Mouse (Mus musculus): ENCODE measurements around the gene Gm3164. TPM values are rescaled to one million over a fixed set of nuclear protein-coding genes. Genes with fewer than 3 reads are reported as not detected.
"Not testable (repeated sequence)": the region's sequence is repeated elsewhere in the genome, so short reads cannot be mapped to it uniquely, and the experiment has no call there.

Gene Gm3164
- polyA plus RNA-seq (2015; fragmentation: Nextera tagmentation; extraction: Ambion mirVana) = 0.08 TPM in 1 of 2 replicates, not detected in the other

DNA sequence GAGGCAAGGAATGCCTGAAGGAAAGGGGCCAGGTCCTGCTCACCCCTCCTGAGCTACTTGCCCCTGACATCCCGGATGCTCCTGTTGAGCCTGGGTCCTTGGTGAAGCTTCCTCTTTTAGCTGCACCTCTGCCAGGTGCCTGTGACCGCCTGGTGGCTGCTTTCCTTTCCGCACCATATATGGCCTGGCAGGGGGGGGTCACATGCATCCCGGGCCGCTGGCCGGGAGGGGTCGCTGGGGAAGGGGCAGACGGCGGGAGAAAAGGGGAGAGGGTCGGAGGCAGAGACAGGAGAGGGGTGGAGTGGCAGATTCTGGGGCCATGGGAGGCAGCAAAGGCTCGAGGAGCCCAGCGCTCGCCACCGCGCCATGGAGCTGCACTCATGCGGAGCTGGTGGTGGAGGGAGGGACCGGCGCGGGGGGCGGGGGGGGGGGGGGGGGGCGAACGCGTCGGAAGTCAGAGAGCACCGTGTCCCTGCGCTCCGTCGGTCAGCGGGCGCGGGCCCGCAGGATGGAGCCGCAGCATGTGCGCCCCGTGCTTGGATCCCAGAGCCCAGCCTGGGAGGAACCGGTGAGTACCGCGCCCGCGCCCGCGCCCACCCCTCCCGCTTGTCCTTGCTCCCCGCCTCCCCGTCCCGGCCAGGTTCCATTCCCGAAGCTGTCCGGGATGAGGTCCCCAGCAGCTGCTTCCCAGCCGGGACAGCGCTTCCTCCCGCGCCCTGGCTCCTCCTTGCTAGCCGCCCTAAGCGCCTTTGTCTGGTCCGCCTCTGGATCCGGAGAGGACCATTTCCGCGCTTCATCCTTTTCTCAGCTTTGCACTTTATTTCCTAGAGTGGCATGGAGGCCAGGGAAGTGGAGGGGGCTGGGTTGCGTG is at the start of gene Gm3164:
TSS of gene Gm3164 (plus strand) at position 484 of the 871 bp plus-strand sequence.
- H3K4me2 ChIP-seq (replicated peaks; ENCODE audit: low read depth) = peak within 1 kb of the TSS; percentile 36
- not testable (repeated sequence) for ATAC-seq (ENCODE audit: low FRiP score, low TSS enrichment); H3K4me3 ChIP-seq (ENCODE audit: low read depth, low read length); H3K36me3 ChIP-seq (ENCODE audit: control insufficient read depth, insufficient read depth, low read length); H3K27ac ChIP-seq (replicated peaks); H3K9ac ChIP-seq (ENCODE audit: low read length); H3K27me3 ChIP-seq (ENCODE audit: control insufficient read depth, insufficient read depth, low read length); H3K9me3 ChIP-seq (ENCODE audit: control insufficient read depth, low read length); H3K4me1 ChIP-seq (replicated peaks; ENCODE audit: control insufficient read depth, insufficient read depth)
- DNase-seq (ENCODE audit: low spot score) = peak; percentile 14
- under 1% methylated on average over 18 of the region's 59 CpGs for WGBS

DNA sequence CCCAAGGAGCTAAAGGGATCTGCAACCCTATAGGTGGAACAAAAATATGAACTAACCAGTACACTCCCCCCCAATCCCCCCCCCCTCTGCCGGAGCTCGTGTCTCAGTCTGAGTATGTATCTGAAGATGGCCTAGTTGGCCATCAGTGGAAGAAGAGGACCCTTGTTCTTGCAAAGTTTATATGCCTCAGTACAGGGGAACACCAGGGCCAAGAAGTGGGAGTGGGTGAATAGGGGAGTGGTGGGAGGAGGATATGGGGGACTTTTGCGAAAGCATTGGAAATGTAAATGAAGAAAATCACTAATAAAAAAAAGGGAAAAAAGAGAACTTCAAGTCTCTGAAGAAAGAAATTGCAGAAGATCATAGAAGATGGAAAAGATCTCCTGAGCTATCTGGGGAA is 46.3 kb upstream of the Gm3164 start:
- H3K4me1 ChIP-seq (replicated peaks; ENCODE audit: control insufficient read depth, insufficient read depth); H3K4me3 ChIP-seq (ENCODE audit: low read depth, low read length); H3K36me3 ChIP-seq (ENCODE audit: control insufficient read depth, insufficient read depth, low read length); ATAC-seq (ENCODE audit: low FRiP score, low TSS enrichment); DNase-seq (ENCODE audit: low spot score); H3K9ac ChIP-seq (ENCODE audit: low read length); H3K27me3 ChIP-seq (ENCODE audit: control insufficient read depth, insufficient read depth, low read length); H3K9me3 ChIP-seq (ENCODE audit: control insufficient read depth, low read length); H3K27ac ChIP-seq (replicated peaks); H3K4me2 ChIP-seq (replicated peaks; ENCODE audit: low read depth): not testable (repeated sequence)
- WGBS = 90% methylated on average over 3 of the region's 3 CpGs

DNA sequence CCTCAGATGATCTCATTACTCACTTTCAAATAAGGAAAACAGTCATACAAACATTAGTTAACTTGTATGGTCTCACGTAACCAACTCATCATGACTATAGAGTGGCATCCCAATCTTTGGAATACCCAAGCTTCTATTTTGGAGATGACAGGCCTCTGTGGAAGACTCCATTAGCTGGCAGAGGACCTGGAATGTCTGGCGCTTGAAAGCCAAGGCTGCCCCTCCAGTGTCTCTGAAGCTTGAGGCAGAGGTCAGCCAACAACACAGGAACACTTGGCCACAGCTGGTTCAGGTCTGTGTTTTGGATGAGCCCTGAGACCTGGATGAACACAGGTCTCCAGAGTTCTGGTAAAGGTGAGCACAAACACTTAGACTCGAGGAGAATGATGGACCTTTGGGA is 45.6 kb upstream of the Gm3164 start:
- H3K9me3 ChIP-seq (ENCODE audit: control insufficient read depth, low read length); ATAC-seq (ENCODE audit: low FRiP score, low TSS enrichment); H3K4me1 ChIP-seq (replicated peaks; ENCODE audit: control insufficient read depth, insufficient read depth); H3K9ac ChIP-seq (ENCODE audit: low read length); H3K4me3 ChIP-seq (ENCODE audit: low read depth, low read length); H3K4me2 ChIP-seq (replicated peaks; ENCODE audit: low read depth); H3K27ac ChIP-seq (replicated peaks); H3K27me3 ChIP-seq (ENCODE audit: control insufficient read depth, insufficient read depth, low read length); H3K36me3 ChIP-seq (ENCODE audit: control insufficient read depth, insufficient read depth, low read length); DNase-seq (ENCODE audit: low spot score): not testable (repeated sequence)
- WGBS = 84% methylated on average over 3 of the region's 3 CpGs

DNA sequence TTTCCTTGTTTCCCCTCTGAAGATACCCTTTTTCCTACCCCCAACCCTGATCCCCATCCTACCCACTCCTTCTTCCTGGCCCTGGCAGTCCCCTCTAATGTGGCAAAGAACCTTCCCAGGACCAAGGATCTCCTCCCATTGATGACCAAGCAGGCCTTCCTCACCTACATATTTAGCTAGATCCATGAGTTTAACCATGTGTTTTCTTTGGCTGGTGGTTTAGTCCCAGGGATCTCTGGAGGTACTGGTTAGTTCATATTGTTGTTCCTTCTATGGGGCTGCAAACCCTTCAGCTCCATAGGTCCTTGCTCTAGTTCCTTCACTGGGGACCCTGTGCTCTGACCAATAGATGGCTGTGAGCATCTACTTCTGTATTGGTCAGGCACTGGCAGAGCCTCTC is 37.4 kb upstream of the Gm3164 start:
- not testable (repeated sequence) for ATAC-seq (ENCODE audit: low FRiP score, low TSS enrichment)

DNA sequence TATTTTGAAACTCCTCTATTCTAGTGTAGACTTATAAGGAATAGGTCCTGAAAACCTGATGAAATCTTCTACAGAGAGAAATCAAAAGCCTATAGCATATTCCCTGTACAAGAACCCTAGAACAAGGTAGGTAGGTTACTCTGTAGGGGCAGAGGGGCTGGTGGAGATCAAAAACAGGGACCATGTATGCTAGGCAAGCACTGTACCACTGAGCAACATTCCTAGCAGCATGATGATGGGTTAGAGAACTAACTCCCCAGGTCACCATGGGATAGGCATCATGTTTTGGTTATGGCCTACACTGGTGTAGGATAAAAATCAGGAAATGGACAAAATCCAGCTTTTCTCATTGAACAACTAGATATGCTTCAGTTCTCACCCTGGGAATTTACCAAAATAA is 29.6 kb upstream of the Gm3164 start:
- H3K27me3 ChIP-seq (ENCODE audit: control insufficient read depth, insufficient read depth, low read length); H3K27ac ChIP-seq (replicated peaks); H3K9me3 ChIP-seq (ENCODE audit: control insufficient read depth, low read length); H3K9ac ChIP-seq (ENCODE audit: low read length); H3K4me1 ChIP-seq (replicated peaks; ENCODE audit: control insufficient read depth, insufficient read depth); H3K4me3 ChIP-seq (ENCODE audit: low read depth, low read length); H3K36me3 ChIP-seq (ENCODE audit: control insufficient read depth, insufficient read depth, low read length); ATAC-seq (ENCODE audit: low FRiP score, low TSS enrichment); H3K4me2 ChIP-seq (replicated peaks; ENCODE audit: low read depth); DNase-seq (ENCODE audit: low spot score): not testable (repeated sequence)

More for the DNA sequence above, 37.4 kb upstream of the Gm3164 start:
- not testable (repeated sequence) for H3K36me3 ChIP-seq (ENCODE audit: control insufficient read depth, insufficient read depth, low read length); H3K4me3 ChIP-seq (ENCODE audit: low read depth, low read length); H3K27ac ChIP-seq (replicated peaks); H3K9ac ChIP-seq (ENCODE audit: low read length); DNase-seq (ENCODE audit: low spot score); H3K27me3 ChIP-seq (ENCODE audit: control insufficient read depth, insufficient read depth, low read length); H3K9me3 ChIP-seq (ENCODE audit: control insufficient read depth, low read length); H3K4me2 ChIP-seq (replicated peaks; ENCODE audit: low read depth); H3K4me1 ChIP-seq (replicated peaks; ENCODE audit: control insufficient read depth, insufficient read depth)

DNA sequence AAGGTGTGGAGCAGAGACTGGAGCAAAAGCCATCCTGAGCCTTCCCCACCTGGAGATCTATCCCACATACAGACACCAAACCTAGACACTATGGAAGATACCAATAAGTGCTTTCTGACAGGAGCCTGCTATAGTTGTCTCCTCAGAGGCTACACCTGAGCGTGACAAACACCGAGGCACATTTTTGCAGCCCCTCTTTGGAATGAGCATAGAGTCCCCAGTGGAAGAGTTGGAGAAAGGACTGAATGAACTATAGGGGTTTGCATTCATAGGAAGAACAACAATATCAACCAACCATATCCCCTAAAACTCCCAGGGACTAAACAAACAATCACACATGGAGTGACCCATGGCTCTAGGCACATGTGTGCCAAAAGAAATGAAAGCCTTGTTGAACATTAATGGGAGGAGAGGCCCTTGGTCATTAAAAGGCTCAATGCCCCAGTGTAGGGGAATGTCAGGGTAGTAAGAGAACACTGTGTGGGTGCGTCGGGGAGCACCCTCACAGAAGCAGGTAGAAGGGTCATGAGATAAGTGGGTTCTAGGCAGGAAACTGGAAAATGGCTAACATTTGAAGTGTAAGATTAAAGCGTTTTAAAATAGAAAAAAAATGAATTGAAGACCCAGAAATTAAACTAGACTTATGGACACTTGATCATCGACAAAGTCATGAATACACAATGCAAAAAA is 22.3 kb upstream of the Gm3164 start:
- not testable (repeated sequence) for H3K27me3 ChIP-seq (ENCODE audit: control insufficient read depth, insufficient read depth, low read length); DNase-seq (ENCODE audit: low spot score); H3K9me3 ChIP-seq (ENCODE audit: control insufficient read depth, low read length); H3K4me3 ChIP-seq (ENCODE audit: low read depth, low read length); H3K4me2 ChIP-seq (replicated peaks; ENCODE audit: low read depth); H3K9ac ChIP-seq (ENCODE audit: low read length); H3K36me3 ChIP-seq (ENCODE audit: control insufficient read depth, insufficient read depth, low read length); ATAC-seq (ENCODE audit: low FRiP score, low TSS enrichment); H3K4me1 ChIP-seq (replicated peaks; ENCODE audit: control insufficient read depth, insufficient read depth); H3K27ac ChIP-seq (replicated peaks)
- 83% methylated on average over 2 of the region's 6 CpGs for WGBS

DNA sequence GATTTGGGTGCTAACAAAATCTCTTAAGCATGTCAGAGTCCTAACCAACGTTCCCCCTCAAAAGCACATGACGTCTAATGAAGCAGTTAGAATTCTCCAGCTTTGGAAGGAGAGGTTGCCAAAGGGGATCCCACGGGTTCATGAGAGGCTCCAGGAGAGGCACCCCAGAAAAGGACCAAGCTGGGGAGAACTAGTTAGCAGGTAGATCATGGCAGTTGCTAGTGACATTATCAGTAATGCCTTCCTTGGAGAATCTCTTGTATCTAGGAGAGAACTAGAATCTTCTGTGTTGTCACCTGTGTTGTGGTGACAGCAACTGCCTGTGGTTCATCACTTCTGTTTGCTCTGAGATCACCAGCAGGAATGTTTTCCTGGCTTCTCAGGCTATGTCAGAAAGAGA is 18.0 kb upstream of the Gm3164 start, which contains the start of gene Gm3159:
TSS of gene Gm3159 (plus strand) at position 301 of the 400 bp plus-strand sequence.
- not testable (repeated sequence) for ATAC-seq (ENCODE audit: low FRiP score, low TSS enrichment); H3K4me1 ChIP-seq (replicated peaks; ENCODE audit: control insufficient read depth, insufficient read depth); H3K9me3 ChIP-seq (ENCODE audit: control insufficient read depth, low read length); H3K36me3 ChIP-seq (ENCODE audit: control insufficient read depth, insufficient read depth, low read length); H3K27me3 ChIP-seq (ENCODE audit: control insufficient read depth, insufficient read depth, low read length); H3K9ac ChIP-seq (ENCODE audit: low read length); H3K27ac ChIP-seq (replicated peaks); DNase-seq (ENCODE audit: low spot score); H3K4me2 ChIP-seq (replicated peaks; ENCODE audit: low read depth); H3K4me3 ChIP-seq (ENCODE audit: low read depth, low read length)
- WGBS = no CpG with 5 or more reads among the region's 3 CpGs

DNA sequence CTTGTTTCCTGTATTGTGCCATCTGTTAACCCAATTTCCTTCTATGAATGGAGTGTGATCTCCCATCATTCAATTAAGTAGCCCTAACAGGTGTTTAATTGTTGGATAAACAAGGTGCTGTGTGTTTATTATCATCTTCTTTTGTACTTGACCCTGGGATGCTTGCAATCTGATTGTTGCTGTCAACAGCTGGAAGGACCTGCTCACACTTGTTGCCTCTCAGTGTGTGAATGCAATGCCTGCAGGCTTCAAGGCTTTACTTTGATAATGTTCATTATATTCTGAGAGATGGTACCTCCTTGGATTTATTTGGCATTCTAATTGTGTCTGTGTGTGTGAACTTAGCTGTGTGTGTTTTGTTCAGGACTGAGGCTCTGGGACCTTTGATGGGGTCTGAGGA is 16.6 kb upstream of the Gm3164 start:
- not testable (repeated sequence) for H3K27me3 ChIP-seq (ENCODE audit: control insufficient read depth, insufficient read depth, low read length); H3K4me2 ChIP-seq (replicated peaks; ENCODE audit: low read depth); H3K36me3 ChIP-seq (ENCODE audit: control insufficient read depth, insufficient read depth, low read length); H3K4me1 ChIP-seq (replicated peaks; ENCODE audit: control insufficient read depth, insufficient read depth); H3K4me3 ChIP-seq (ENCODE audit: low read depth, low read length); H3K9me3 ChIP-seq (ENCODE audit: control insufficient read depth, low read length); H3K9ac ChIP-seq (ENCODE audit: low read length); DNase-seq (ENCODE audit: low spot score); H3K27ac ChIP-seq (replicated peaks); ATAC-seq (ENCODE audit: low FRiP score, low TSS enrichment)
